Mouse (Mus musculus): ENCODE data around the gene Tmem38a. TPM values are rescaled to one million over a fixed set of nuclear protein-coding genes. Genes with fewer than 3 reads are reported as not detected.

Tmem38a gene
- 13.5 and 17.0 TPM in 2 replicates for polyA plus RNA-seq (2014; fragmentation: Nextera tagmentation; extraction: Ambion mirVana)

DNA sequence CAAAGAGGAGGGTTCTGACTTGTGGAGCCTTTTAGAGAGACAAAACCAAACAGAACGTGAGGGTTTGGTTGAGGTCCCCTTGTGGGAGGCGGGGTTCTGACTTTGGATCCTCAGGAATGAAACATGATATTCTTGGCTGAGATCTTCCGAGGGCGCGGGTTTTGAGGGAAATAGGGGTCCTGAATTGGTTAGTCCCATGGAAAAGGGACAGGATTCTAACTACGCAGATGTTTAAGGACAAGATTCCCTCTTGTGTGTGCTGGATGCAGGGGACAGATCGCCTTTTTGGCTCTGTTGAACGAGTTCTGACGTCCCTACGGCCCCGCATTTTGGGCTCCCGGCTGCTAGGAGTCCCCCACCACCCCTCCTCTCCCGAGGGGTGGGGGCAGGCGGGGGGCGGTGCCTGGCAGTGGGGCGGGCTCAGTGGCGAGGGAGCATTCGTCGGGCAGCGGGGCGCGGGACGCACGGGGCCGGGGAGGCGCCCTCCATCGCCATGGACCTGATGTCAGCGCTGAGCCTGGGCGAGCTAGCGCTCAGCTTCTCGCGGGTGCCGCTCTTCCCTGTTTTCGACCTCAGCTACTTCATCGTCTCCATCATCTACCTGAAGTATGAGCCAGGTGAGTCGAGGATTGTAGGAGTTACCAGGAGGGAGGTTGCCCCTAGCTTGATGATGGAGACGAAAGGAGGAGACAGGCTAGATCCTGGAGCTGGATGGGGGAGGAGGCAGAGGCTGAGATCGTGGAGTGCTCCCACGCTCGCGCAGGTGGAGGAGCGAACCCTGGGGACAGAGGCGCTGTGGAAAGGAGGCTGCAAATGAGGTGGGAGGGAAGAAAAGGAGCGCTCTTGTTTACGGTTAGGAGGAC is at the start of gene Tmem38a:
TSS of gene Tmem38a (plus strand) at position 445 of the 863 bp plus-strand sequence.
- Histone ChIP-seq H3K4me1 (ENCODE audit: control insufficient read depth, insufficient read depth, low read length) (peaks cover 19% of the 10 kb centered on the region), H3K27ac (ENCODE audit: low read depth, low read length) (peak within 1 kb of the TSS; percentile 90), H3K36me3 (ENCODE audit: control insufficient read depth, insufficient read depth, low read length) (peaks cover 25% of the 10 kb centered on the region), H3K9me3 (ENCODE audit: control insufficient read depth, low read length) (no peaks in the 10 kb centered on the region), H3K27me3 (ENCODE audit: control insufficient read depth, insufficient read depth, low read length) (no peaks in the 10 kb centered on the region), H3K9ac (ENCODE audit: low read depth, low read length) (peak within 1 kb of the TSS; percentile 62), H3K4me2 (replicated peaks; ENCODE audit: low read depth, low read length) (peak within 1 kb of the TSS; percentile 94), H3K4me3 (ENCODE audit: low read length) (peak within 1 kb of the TSS; percentile 56)
- peak; percentile 16; the same call in 1 of the 2 replicates for ATAC-seq (ENCODE audit: low FRiP score, low TSS enrichment)
- under 1% methylated on average over 45 of the region's 45 CpGs for WGBS

DNA sequence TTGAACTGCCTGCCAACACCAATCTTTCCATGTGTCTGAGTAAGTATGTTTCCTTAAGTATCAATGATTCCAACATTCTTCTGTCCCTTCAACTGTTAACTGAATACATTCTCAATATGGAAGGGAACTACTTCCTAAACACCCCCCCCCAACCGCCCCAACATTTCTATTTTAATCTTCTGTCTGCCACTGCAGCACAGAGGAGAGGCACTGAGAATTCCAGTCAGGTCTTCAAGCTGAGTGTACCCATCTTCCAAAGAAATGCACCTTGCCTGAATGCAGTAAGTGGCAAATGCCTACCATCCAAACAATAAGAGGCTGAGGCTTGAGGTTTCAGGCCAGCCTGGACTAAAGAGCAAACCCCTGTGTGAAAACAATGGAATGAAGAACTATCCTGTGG is 39.8 kb upstream of the Tmem38a start:
- no peaks in the 10 kb centered on the region for H3K4me1 ChIP-seq (ENCODE audit: control insufficient read depth, insufficient read depth, low read length)
- no peaks in the 10 kb centered on the region for H3K9me3 ChIP-seq (ENCODE audit: control insufficient read depth, low read length)
- no peak overlapping the region for H3K4me3 ChIP-seq (ENCODE audit: low read length)
- H3K27ac ChIP-seq (ENCODE audit: low read depth, low read length) = no peak overlapping the region
- no peak overlapping the region for H3K9ac ChIP-seq (ENCODE audit: low read depth, low read length)
- no peaks in the 10 kb centered on the region for H3K27me3 ChIP-seq (ENCODE audit: control insufficient read depth, insufficient read depth, low read length)
- 93% methylated on average over 1 of the region's 1 CpGs for WGBS
- H3K36me3 ChIP-seq (ENCODE audit: control insufficient read depth, insufficient read depth, low read length) = no peaks in the 10 kb centered on the region
- no peak overlapping the region for H3K4me2 ChIP-seq (replicated peaks; ENCODE audit: low read depth, low read length)
- no peak for ATAC-seq (ENCODE audit: low FRiP score, low TSS enrichment)

DNA sequence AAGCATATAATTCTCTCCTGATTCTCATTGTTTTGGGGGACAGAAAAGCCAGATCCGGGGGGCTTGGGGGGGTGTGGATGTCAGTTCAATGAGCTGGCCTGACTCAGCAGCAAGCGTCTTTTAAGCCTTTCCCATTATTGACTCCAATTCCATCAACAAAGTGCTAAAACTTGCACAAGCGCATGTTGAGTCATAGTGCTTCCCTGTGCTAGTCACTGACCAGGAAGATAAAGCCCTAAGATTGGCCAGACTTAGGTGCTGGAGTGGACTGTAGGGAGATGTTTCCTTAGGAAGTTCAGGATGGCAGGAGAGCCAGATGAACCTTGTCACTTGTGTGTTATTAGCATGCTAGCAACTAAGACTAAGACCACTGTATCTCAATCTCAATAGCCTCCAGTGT is 37.0 kb upstream of the Tmem38a start:
- H3K36me3 ChIP-seq (ENCODE audit: control insufficient read depth, insufficient read depth, low read length) = no peaks in the 10 kb centered on the region
- no peak overlapping the region for H3K4me3 ChIP-seq (ENCODE audit: low read length)
- no peak for ATAC-seq (ENCODE audit: low FRiP score, low TSS enrichment)
- H3K9ac ChIP-seq (ENCODE audit: low read depth, low read length) = no peak overlapping the region
- no peaks in the 10 kb centered on the region for H3K9me3 ChIP-seq (ENCODE audit: control insufficient read depth, low read length)
- no peaks in the 10 kb centered on the region for H3K4me1 ChIP-seq (ENCODE audit: control insufficient read depth, insufficient read depth, low read length)
- 96% methylated on average over 3 of the region's 3 CpGs for WGBS
- no peaks in the 10 kb centered on the region for H3K27me3 ChIP-seq (ENCODE audit: control insufficient read depth, insufficient read depth, low read length)
- H3K4me2 ChIP-seq (replicated peaks; ENCODE audit: low read depth, low read length) = no peak overlapping the region
- H3K27ac ChIP-seq (ENCODE audit: low read depth, low read length) = no peak overlapping the region

- Histone ChIP-seq H3K27ac (ENCODE audit: low read depth, low read length) (no peak overlapping the region), H3K27me3 (ENCODE audit: control insufficient read depth, insufficient read depth, low read length) (no peaks in the 10 kb centered on the region), H3K36me3 (ENCODE audit: control insufficient read depth, insufficient read depth, low read length) (peaks cover 5% of the 10 kb centered on the region; the same call in 1 of the 2 replicates), H3K4me2 (replicated peaks; ENCODE audit: low read depth, low read length) (no peak overlapping the region), H3K4me1 (ENCODE audit: control insufficient read depth, insufficient read depth, low read length) (no peaks in the 10 kb centered on the region), H3K9me3 (ENCODE audit: control insufficient read depth, low read length) (no peaks in the 10 kb centered on the region), H3K4me3 (ENCODE audit: low read length) (no peak overlapping the region), H3K9ac (ENCODE audit: low read depth, low read length) (no peak overlapping the region)
- ATAC-seq (ENCODE audit: low FRiP score, low TSS enrichment) = no peak
Measured at GRCm38 (mm10) chr8:72539234-72539633, 32.6 kb upstream of the Tmem38a start.

DNA sequence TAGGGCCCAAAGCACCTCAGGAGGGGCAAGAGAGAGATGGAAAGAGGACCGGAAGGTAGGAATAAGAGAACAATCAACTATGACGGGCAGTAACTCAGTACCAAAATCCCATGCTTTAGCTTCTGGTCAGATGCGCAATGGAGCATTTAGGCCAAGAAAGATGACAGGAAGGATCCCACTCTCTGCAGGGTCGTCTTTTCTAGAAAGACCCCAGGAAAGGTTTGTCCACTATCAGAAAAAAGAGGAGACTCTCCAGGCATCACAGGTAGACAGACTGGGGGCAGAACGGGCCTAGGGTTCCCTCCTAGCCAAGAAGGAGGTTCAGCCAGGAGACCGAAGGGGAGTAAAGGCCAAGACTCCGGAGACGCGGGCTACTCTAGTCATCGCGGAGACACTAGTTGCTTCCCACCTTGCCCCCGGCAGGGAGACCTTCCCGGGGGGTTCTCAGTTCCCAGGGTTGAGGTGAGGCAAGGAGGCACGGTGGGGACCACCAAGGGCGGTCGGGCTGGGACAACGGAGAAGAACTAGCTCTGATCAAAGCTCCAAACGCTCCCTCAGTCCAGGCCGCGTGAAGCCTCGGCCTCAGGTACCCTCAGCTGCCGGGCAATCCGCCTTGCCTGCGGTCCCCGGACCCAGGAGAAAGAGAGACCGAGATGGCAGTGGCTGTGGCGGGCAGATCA is 24.6 kb upstream of the Tmem38a start:
- no peak; the same call in 1 of the 2 replicates for ATAC-seq (ENCODE audit: low FRiP score, low TSS enrichment)
- H3K9me3 ChIP-seq (ENCODE audit: control insufficient read depth, low read length) = no peaks in the 10 kb centered on the region
- H3K4me2 ChIP-seq (replicated peaks; ENCODE audit: low read depth, low read length) = peak overlapping the region; percentile 72
- WGBS = under 1% methylated on average over 27 of the region's 27 CpGs
- peaks cover 16% of the 10 kb centered on the region; the same call in 1 of the 2 replicates for H3K4me1 ChIP-seq (ENCODE audit: control insufficient read depth, insufficient read depth, low read length)
- H3K4me3 ChIP-seq (ENCODE audit: low read length) = peak overlapping the region; percentile 98
- peak overlapping the region; percentile 67 for H3K27ac ChIP-seq (ENCODE audit: low read depth, low read length)
- peak overlapping the region; percentile 98 for H3K9ac ChIP-seq (ENCODE audit: low read depth, low read length)
- no peaks in the 10 kb centered on the region for H3K27me3 ChIP-seq (ENCODE audit: control insufficient read depth, insufficient read depth, low read length)
- H3K36me3 ChIP-seq (ENCODE audit: control insufficient read depth, insufficient read depth, low read length) = peaks cover 8% of the 10 kb centered on the region; the same call in 1 of the 2 replicates

- Histone ChIP-seq H3K9me3 (ENCODE audit: control insufficient read depth, low read length) (no peaks in the 10 kb centered on the region), H3K9ac (ENCODE audit: low read depth, low read length) (peak within 1 kb of the TSS; percentile 98)
- under 1% methylated on average over 85 of the region's 92 CpGs for WGBS
Measured at GRCm38 (mm10) chr8:72547802-72548643, 23.8 kb upstream of the Tmem38a start, which contains the start of gene Med26. Med26 (minus strand) TSS chr8:72548270.

GRCm38 (mm10) chr8:72548644-72549313 is 23.1 kb upstream of the Tmem38a start:
- H3K4me2 ChIP-seq (replicated peaks; ENCODE audit: low read depth, low read length) = peak overlapping the region; percentile 73
- no peaks in the 10 kb centered on the region for H3K9me3 ChIP-seq (ENCODE audit: control insufficient read depth, low read length)
- peak; percentile 1; the same call in 1 of the 2 replicates for ATAC-seq (ENCODE audit: low FRiP score, low TSS enrichment)
- H3K4me1 ChIP-seq (ENCODE audit: control insufficient read depth, insufficient read depth, low read length) = peaks cover 16% of the 10 kb centered on the region; the same call in 1 of the 2 replicates
- H3K36me3 ChIP-seq (ENCODE audit: control insufficient read depth, insufficient read depth, low read length) = peaks cover 7% of the 10 kb centered on the region; the same call in 1 of the 2 replicates
- no peaks in the 10 kb centered on the region for H3K27me3 ChIP-seq (ENCODE audit: control insufficient read depth, insufficient read depth, low read length)
- H3K4me3 ChIP-seq (ENCODE audit: low read length) = peak overlapping the region; percentile 98
- peak overlapping the region; percentile 81 for H3K9ac ChIP-seq (ENCODE audit: low read depth, low read length)
- peak overlapping the region; percentile 94 for H3K27ac ChIP-seq (ENCODE audit: low read depth, low read length)
- under 1% methylated on average over 44 of the region's 45 CpGs for WGBS

More at GRCm38 (mm10) chr8:72547802-72548643, 23.8 kb upstream of the Tmem38a start, which contains the start of gene Med26:
- Histone ChIP-seq H3K27ac (ENCODE audit: low read depth, low read length) (peak within 1 kb of the TSS; percentile 94), H3K36me3 (ENCODE audit: control insufficient read depth, insufficient read depth, low read length) (peaks cover 8% of the 10 kb centered on the region; the same call in 1 of the 2 replicates), H3K4me3 (ENCODE audit: low read length) (peak within 1 kb of the TSS; percentile 98), H3K4me2 (replicated peaks; ENCODE audit: low read depth, low read length) (peak within 1 kb of the TSS; percentile 73), H3K4me1 (ENCODE audit: control insufficient read depth, insufficient read depth, low read length) (peaks cover 16% of the 10 kb centered on the region; the same call in 1 of the 2 replicates), H3K27me3 (ENCODE audit: control insufficient read depth, insufficient read depth, low read length) (no peaks in the 10 kb centered on the region)
- ATAC-seq (ENCODE audit: low FRiP score, low TSS enrichment) = peak; percentile 96
